Comparison of ENCODE assay signal across 8 mouse cellular contexts in the genomic region with DNA sequence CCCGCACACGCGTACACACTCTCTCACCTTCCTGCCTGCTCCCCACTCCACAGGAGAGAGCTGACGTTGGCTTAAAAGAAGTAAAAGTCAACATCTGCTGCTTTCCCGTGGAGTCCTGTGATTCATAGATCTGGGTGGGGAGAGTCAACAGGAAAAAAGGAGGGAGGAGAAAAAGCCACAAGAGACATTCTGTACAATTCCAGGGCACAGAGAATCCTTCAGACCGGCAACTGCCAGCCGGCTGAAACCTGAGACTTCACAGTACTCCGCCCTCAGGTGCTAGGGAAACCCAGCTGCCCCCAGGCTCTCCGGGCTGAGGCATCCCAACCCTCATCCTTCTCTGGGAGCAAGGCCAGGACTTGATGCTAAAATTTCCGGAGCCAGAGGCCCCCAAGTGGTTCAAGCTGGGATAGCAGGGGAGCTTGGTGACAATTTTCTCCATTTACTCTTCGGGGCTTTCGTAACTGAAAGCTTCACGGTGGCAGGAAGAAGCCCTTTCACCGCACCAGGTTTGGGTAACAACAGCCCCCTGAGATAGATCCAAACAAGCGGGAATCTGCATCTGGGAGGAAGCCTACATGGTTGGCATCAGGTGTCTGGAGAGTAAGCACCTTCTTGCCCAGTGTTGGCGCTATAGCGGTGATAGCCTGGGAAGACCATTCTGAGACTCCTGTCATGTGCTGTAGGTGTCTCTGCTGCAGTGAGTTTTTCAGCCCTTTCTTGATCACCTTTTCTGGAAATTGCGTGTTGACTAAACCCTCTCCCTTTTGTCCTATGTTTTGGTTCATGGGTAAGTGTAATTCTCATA. TPM values are rescaled to one million over a fixed set of nuclear protein-coding genes. Genes with fewer than 3 reads are reported as not detected.
DNase-seq lines count a peak whose midpoint lies in the region; ATAC-seq and TF ChIP-seq lines count a peak whose summit lies in the region.

No protein-coding gene starts in this region.

- H3K9ac ChIP-seq in embryonic facial prominence, embryonic 15.5 days = no peak overlapping the region
- H3K9ac ChIP-seq in kidney, embryonic 14.5 days (ENCODE audit: low read depth, low read length) = peak overlapping the region; percentile 29
- no peak overlapping the region for H3K9ac ChIP-seq in limb, embryonic 15.5 days

- H3K9me3 ChIP-seq in embryonic facial prominence, embryonic 15.5 days (replicated peaks) = no peaks in the 10 kb centered on the region
- no peaks in the 10 kb centered on the region for H3K9me3 ChIP-seq in heart, embryonic 10.5 days
- no peaks in the 10 kb centered on the region for H3K9me3 ChIP-seq in kidney, embryonic 14.5 days (ENCODE audit: control insufficient read depth, low read length)
- H3K9me3 ChIP-seq in limb, embryonic 15.5 days = no peaks in the 10 kb centered on the region

- no peak overlapping the region for H3K27ac ChIP-seq in bone marrow, adult 2 months (ENCODE audit: control insufficient read depth, insufficient read depth, low read depth, low read length, poor library complexity)
- peak overlapping the region; percentile 87 for H3K27ac ChIP-seq in embryonic facial prominence, embryonic 15.5 days (replicated peaks)
- peak overlapping the region; percentile 29; the same call in 1 of the 2 replicates for H3K27ac ChIP-seq in heart, embryonic 10.5 days
- peak overlapping the region; percentile 42; the same call in 1 of the 2 replicates for H3K27ac ChIP-seq in kidney, embryonic 14.5 days (ENCODE audit: low read depth, low read length)
- peak overlapping the region; percentile 90 for H3K27ac ChIP-seq in limb, embryonic 15.5 days

- no peaks in the 10 kb centered on the region for H3K27me3 ChIP-seq in embryonic facial prominence, embryonic 15.5 days
- 0 out of 2 replicates have a peak, but pooled peaks cover 4% of the 10 kb centered on the region for H3K27me3 ChIP-seq in heart, embryonic 10.5 days (ENCODE audit: insufficient read depth, poor library complexity, severe bottlenecking)
- no peaks in the 10 kb centered on the region for H3K27me3 ChIP-seq in kidney, embryonic 14.5 days (ENCODE audit: control insufficient read depth, insufficient read depth, low read length)
- no peaks in the 10 kb centered on the region for H3K27me3 ChIP-seq in limb, embryonic 15.5 days

- peak overlapping the region; percentile 0 for H3K4me3 ChIP-seq in bone marrow, adult 2 months (replicated peaks; ENCODE audit: control insufficient read depth, low read depth, low read length)
- peak overlapping the region; percentile 24 for H3K4me3 ChIP-seq in embryonic facial prominence, embryonic 15.5 days (replicated peaks)
- H3K4me3 ChIP-seq in heart, embryonic 10.5 days = peak overlapping the region; percentile 49
- H3K4me3 ChIP-seq in kidney, embryonic 14.5 days (ENCODE audit: low read length) = peak overlapping the region; percentile 23
- H3K4me3 ChIP-seq in limb, embryonic 15.5 days = peak overlapping the region; percentile 30

- H3K4me1 ChIP-seq in bone marrow, adult 2 months (ENCODE audit: control insufficient read depth, insufficient read depth, low read length) = no peaks in the 10 kb centered on the region
- peaks cover 21% of the 10 kb centered on the region for H3K4me1 ChIP-seq in embryonic facial prominence, embryonic 15.5 days
- peaks cover 13% of the 10 kb centered on the region for H3K4me1 ChIP-seq in heart, embryonic 10.5 days
- H3K4me1 ChIP-seq in kidney, embryonic 14.5 days (ENCODE audit: control insufficient read depth, insufficient read depth, low read length) = 0 out of 2 replicates have a peak, but pooled peaks cover 4% of the 10 kb centered on the region
- peaks cover 19% of the 10 kb centered on the region for H3K4me1 ChIP-seq in limb, embryonic 15.5 days

- peak; percentile 27 for TF ChIP-seq CTCF in bone marrow, adult 2 months (IDR thresholded peaks at IDR 0.05; ENCODE audit: control insufficient read depth, insufficient read depth, low read length)

- ATAC-seq in embryonic facial prominence, embryonic 15.5 days (ENCODE audit: insufficient number of reproducible peaks, low FRiP score, low TSS enrichment, low read depth) = peak; percentile 92
- peak; percentile 93 for ATAC-seq in kidney, embryonic 14.5 days (ENCODE audit: low FRiP score, low TSS enrichment)
- ATAC-seq in limb, embryonic 15.5 days (ENCODE audit: insufficient number of reproducible peaks, low FRiP score, low TSS enrichment, low read depth) = peak; percentile 91
- ATAC-seq in monocyte, adult 5-6 weeks (replicated peaks; ENCODE audit: insufficient number of reproducible peaks, low FRiP score, low TSS enrichment, poor library complexity, severe bottlenecking) = peak; percentile 54; the same call in 1 of the 2 replicates

- no peak for TF ChIP-seq POLR2A in bone marrow, adult 2 months (IDR thresholded peaks at IDR 0.05; ENCODE audit: borderline replicate concordance, control insufficient read depth, low read depth, low read length)

- H3K4me2 ChIP-seq in embryonic facial prominence, embryonic 15.5 days (replicated peaks) = peak overlapping the region; percentile 47
- H3K4me2 ChIP-seq in kidney, embryonic 14.5 days (replicated peaks; ENCODE audit: low read depth, low read length) = peak overlapping the region; percentile 38
- peak overlapping the region; percentile 49 for H3K4me2 ChIP-seq in limb, embryonic 15.5 days

- no peaks in the 10 kb centered on the region for H3K36me3 ChIP-seq in embryonic facial prominence, embryonic 15.5 days
- H3K36me3 ChIP-seq in heart, embryonic 10.5 days = no peaks in the 10 kb centered on the region
- H3K36me3 ChIP-seq in kidney, embryonic 14.5 days (ENCODE audit: control insufficient read depth, insufficient read depth, low read length) = no peaks in the 10 kb centered on the region
- H3K36me3 ChIP-seq in limb, embryonic 15.5 days = peaks cover 3% of the 10 kb centered on the region; the same call in 1 of the 2 replicates

- 8% methylated on average over 18 of the region's 18 CpGs for WGBS in bone marrow, adult 2 months
- 5% methylated on average over 18 of the region's 18 CpGs for WGBS in embryonic facial prominence, embryonic 15.5 days
- WGBS in heart, embryonic 10.5 days = 7% methylated on average over 17 of the region's 18 CpGs
- WGBS in kidney, embryonic 14.5 days = 6% methylated on average over 15 of the region's 18 CpGs
- WGBS in limb, embryonic 15.5 days = 5% methylated on average over 18 of the region's 18 CpGs

- peak; percentile 57 for DNase-seq in A20 (ENCODE audit: low read depth, low spot score)
- peak; percentile 91 for DNase-seq in heart, embryonic 10.5 days (ENCODE audit: low spot score)
- peak; percentile 54 to 83 for DNase-seq in spleen, postnatal 4 days (ENCODE audit: low spot score in 2 of 2)

RNA-seq across cellular contexts. Expression of a gene that starts 6.3 kb away (rescaled TPM):
- polyA plus RNA-seq in bone marrow, adult 2 months (2011; ENCODE audit: insufficient read depth, insufficient read length, low replicate concordance, missing spikeins) = 5.4 and 15.5 TPM in 2 replicates
- 10.2 TPM in 2 replicates for polyA plus RNA-seq in embryonic facial prominence, embryonic 15.5 days (2015; fragmentation: Nextera tagmentation; extraction: Ambion mirVana)
- polyA plus RNA-seq in heart, embryonic 10.5 days (2016; fragmentation: Nextera tagmentation; extraction: Ambion mirVana) = 0.14 TPM in 2 replicates
- polyA plus RNA-seq in kidney, embryonic 14.5 days (2014; fragmentation: Nextera tagmentation; extraction: Ambion mirVana) = 0.33 and 0.37 TPM in 2 replicates
- polyA plus RNA-seq in limb, embryonic 15.5 days (2015; fragmentation: Nextera tagmentation; extraction: Ambion mirVana) = 11.4 and 12.8 TPM in 2 replicates
- total RNA-seq in monocyte, adult 5-6 weeks (2017) = 0.21 to 0.68 TPM (median 0.38 TPM) in 3 replicates

RNA-seq across cellular contexts. Expression of a gene that starts 18.3 kb away (rescaled TPM):
- polyA plus RNA-seq in bone marrow, adult 2 months (2011; ENCODE audit: insufficient read depth, insufficient read length, low replicate concordance, missing spikeins) = 1.00 and 1.6 TPM in 2 replicates
- polyA plus RNA-seq in embryonic facial prominence, embryonic 15.5 days (2015; fragmentation: Nextera tagmentation; extraction: Ambion mirVana) = 6.3 and 6.9 TPM in 2 replicates
- 0.74 and 0.84 TPM in 2 replicates for polyA plus RNA-seq in heart, embryonic 10.5 days (2016; fragmentation: Nextera tagmentation; extraction: Ambion mirVana)
- polyA plus RNA-seq in kidney, embryonic 14.5 days (2014; fragmentation: Nextera tagmentation; extraction: Ambion mirVana) = 0.73 and 1.1 TPM in 2 replicates
- 4.9 and 5.7 TPM in 2 replicates for polyA plus RNA-seq in limb, embryonic 15.5 days (2015; fragmentation: Nextera tagmentation; extraction: Ambion mirVana)
- total RNA-seq in monocyte, adult 5-6 weeks (2017) = 0.21 to 1.2 TPM (median 0.38 TPM) in 3 replicates

RNA-seq across cellular contexts. Expression of a gene that starts 28.4 kb away (rescaled TPM):
- polyA plus RNA-seq in bone marrow, adult 2 months (2011; ENCODE audit: insufficient read depth, insufficient read length, low replicate concordance, missing spikeins) = not detected in 2 replicates
- 0.43 and 0.45 TPM in 2 replicates for polyA plus RNA-seq in embryonic facial prominence, embryonic 15.5 days (2015; fragmentation: Nextera tagmentation; extraction: Ambion mirVana)
- polyA plus RNA-seq in heart, embryonic 10.5 days (2016; fragmentation: Nextera tagmentation; extraction: Ambion mirVana) = 0.10 and 0.26 TPM in 2 replicates
- polyA plus RNA-seq in kidney, embryonic 14.5 days (2014; fragmentation: Nextera tagmentation; extraction: Ambion mirVana) = not detected in 2 replicates
- 0.29 and 0.37 TPM in 2 replicates for polyA plus RNA-seq in limb, embryonic 15.5 days (2015; fragmentation: Nextera tagmentation; extraction: Ambion mirVana)
- total RNA-seq in monocyte, adult 5-6 weeks (2017) = 0.19 TPM in 1 of 3 replicates, not detected in the others

RNA-seq across cellular contexts. Expression of a gene that starts 28.5 kb away (rescaled TPM):
- polyA plus RNA-seq in bone marrow, adult 2 months (2011; ENCODE audit: insufficient read depth, insufficient read length, low replicate concordance, missing spikeins) = 11.4 and 14.9 TPM in 2 replicates
- polyA plus RNA-seq in embryonic facial prominence, embryonic 15.5 days (2015; fragmentation: Nextera tagmentation; extraction: Ambion mirVana) = 54.7 and 58.7 TPM in 2 replicates
- polyA plus RNA-seq in heart, embryonic 10.5 days (2016; fragmentation: Nextera tagmentation; extraction: Ambion mirVana) = 37.1 and 39.0 TPM in 2 replicates
- 55.8 and 59.6 TPM in 2 replicates for polyA plus RNA-seq in kidney, embryonic 14.5 days (2014; fragmentation: Nextera tagmentation; extraction: Ambion mirVana)
- 56.6 and 57.5 TPM in 2 replicates for polyA plus RNA-seq in limb, embryonic 15.5 days (2015; fragmentation: Nextera tagmentation; extraction: Ambion mirVana)
- total RNA-seq in monocyte, adult 5-6 weeks (2017) = 11.2 to 27.1 TPM (median 22.5 TPM) in 3 replicates

RNA-seq across cellular contexts. Expression of a gene that starts 32.5 kb away (rescaled TPM):
- 22.0 and 34.9 TPM in 2 replicates for polyA plus RNA-seq in bone marrow, adult 2 months (2011; ENCODE audit: insufficient read depth, insufficient read length, low replicate concordance, missing spikeins)
- 65.4 and 74.1 TPM in 2 replicates for polyA plus RNA-seq in embryonic facial prominence, embryonic 15.5 days (2015; fragmentation: Nextera tagmentation; extraction: Ambion mirVana)
- 41.8 and 43.4 TPM in 2 replicates for polyA plus RNA-seq in heart, embryonic 10.5 days (2016; fragmentation: Nextera tagmentation; extraction: Ambion mirVana)
- polyA plus RNA-seq in kidney, embryonic 14.5 days (2014; fragmentation: Nextera tagmentation; extraction: Ambion mirVana) = 36.5 and 55.7 TPM in 2 replicates
- polyA plus RNA-seq in limb, embryonic 15.5 days (2015; fragmentation: Nextera tagmentation; extraction: Ambion mirVana) = 65.2 and 66.5 TPM in 2 replicates
- 6.2 to 29.1 TPM (median 14.9 TPM) in 3 replicates for total RNA-seq in monocyte, adult 5-6 weeks (2017)
